Mouse (Mus musculus) embryonic fibroblast, embryonic 13.5 days (primary cell): ENCODE results near the gene Ppp1r15a.

Experiments used
- CTCF ChIP-seq: IDR thresholded peaks from 2 replicates; pipeline ENCODE4 v1.5.1; 2011; ENCODE audit warnings: mild to moderate bottlenecking, control low read depth, low read length, moderate library complexity, borderline replicate concordance; ENCODE audit not compliant: insufficient read depth
- POLR2A ChIP-seq: IDR thresholded peaks from 2 replicates; pipeline ENCODE4 v1.6.1; 2011; ENCODE audit warnings: low read depth, mild to moderate bottlenecking, control low read depth, low read length, moderate library complexity

DNA sequence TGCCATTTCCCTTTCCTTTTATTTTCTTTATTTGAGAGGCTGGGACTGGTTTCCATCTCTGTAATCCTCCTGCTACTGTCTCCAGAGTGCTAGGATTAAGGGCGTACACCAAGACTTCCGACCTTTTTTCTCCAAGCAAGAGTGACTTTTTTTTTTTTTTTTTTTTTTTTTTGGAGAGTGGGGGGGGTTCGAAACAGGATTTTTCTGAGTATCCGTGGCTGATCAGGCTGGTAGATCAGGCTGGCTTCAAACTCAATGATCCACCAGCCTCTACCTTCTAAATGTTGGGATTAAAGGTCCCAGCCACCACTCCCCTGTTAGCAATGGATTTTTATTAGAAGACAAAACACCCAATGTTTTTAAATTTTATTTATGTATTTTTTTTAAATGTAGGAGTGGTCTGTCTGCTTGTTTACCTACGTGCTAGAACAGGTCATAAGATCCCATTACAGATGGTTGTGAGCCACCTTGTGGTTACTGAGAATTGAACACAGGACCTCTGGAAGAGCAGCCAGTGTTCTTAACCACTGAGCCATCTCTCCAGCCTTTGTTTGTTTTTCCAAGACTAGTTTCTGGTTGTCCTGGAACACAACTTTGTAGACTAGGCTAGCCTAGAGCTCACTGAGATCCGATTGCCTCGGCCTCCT, 529 bp upstream of the Ppp1r15a start:
- TF ChIP-seq POLR2A (no peak), CTCF (no peak)
